ENCODE assay signal across 9 mouse cellular contexts in the genomic region with DNA sequence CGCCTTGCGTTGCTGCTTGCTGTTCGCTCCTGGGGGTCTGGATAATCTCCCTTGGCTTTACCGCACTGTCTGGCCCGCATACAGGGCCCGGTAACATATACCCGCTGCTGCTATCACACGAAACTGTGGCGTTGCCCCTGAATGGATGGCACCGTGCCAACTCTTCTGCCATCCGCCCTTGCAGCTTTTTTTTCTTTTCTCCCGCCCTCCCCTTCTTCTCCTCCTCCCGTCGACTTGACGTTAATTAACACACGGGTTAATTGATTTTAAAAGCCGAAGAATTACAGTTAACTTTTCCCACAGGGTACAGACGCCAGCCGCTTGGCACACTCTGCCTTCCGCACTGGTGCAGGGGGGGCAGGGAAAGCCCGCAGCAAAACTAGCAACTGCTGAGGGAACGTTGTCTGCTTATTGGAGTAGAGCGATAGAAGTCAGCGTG.
DNase-seq lines count a peak whose midpoint lies in the region; ATAC-seq and TF ChIP-seq lines count a peak whose summit lies in the region.
"Had no signal": no experiment of that assay in that cellular context is flagged by ENCODE, and none has a peak within 500 bp of the region (broad histone marks: within the 10 kb centered on the region; RNA-seq: fewer than 3 reads in every experiment).

No protein-coding gene starts in this region.

- H3K36me3 ChIP-seq in kidney, adult 2 months (ENCODE audit: control insufficient read depth, insufficient read depth, low read length) = no peaks in the 10 kb centered on the region
- H3K36me3 ChIP-seq in hindbrain, embryonic 12.5 days = no peaks in the 10 kb centered on the region
- H3K36me3 ChIP-seq in neural tube, embryonic 13.5 days = no peaks in the 10 kb centered on the region
- H3K36me3 ChIP-seq: embryonic facial prominence, embryonic 12.5 days had no signal

- no peaks in the 10 kb centered on the region for H3K4me1 ChIP-seq in kidney, adult 2 months (ENCODE audit: control insufficient read depth, insufficient read depth, low read length)
- peaks cover 21% of the 10 kb centered on the region; the same call in 1 of the 2 replicates for H3K4me1 ChIP-seq in hindbrain, embryonic 12.5 days
- H3K4me1 ChIP-seq in neural tube, embryonic 13.5 days (replicated peaks) = peaks cover 30% of the 10 kb centered on the region
- H3K4me1 ChIP-seq: embryonic facial prominence, embryonic 12.5 days had no signal

- no peak overlapping the region for H3K27ac ChIP-seq in kidney, adult 2 months (ENCODE audit: insufficient read depth, low read depth, low read length)
- H3K27ac ChIP-seq in hindbrain, embryonic 12.5 days = peak overlapping the region; percentile 84
- peak overlapping the region; percentile 93 for H3K27ac ChIP-seq in neural tube, embryonic 13.5 days (replicated peaks)
- H3K27ac ChIP-seq: embryonic facial prominence, embryonic 12.5 days had no signal

- H3K9ac ChIP-seq in hindbrain, embryonic 12.5 days = peak overlapping the region; percentile 57; the same call in 1 of the 2 replicates
- H3K9ac ChIP-seq in neural tube, embryonic 13.5 days = peak overlapping the region; percentile 83
- H3K9ac ChIP-seq: embryonic facial prominence, embryonic 12.5 days had no signal

- 51% methylated on average over 24 of the region's 24 CpGs for WGBS in kidney, adult 2 months
- WGBS in hindbrain, embryonic 12.5 days = 46% methylated on average over 24 of the region's 24 CpGs
- 37% methylated on average over 24 of the region's 24 CpGs for WGBS in neural tube, embryonic 13.5 days

- peak; percentile 0 for DNase-seq in kidney, adult 2 months
- DNase-seq in kidney, adult 18-20 months = no peak
- DNase-seq in cerebellum, adult 9-11 months = peak; percentile 7
- no peak for DNase-seq in B cell, adult 2 months
- DNase-seq in adrenal gland, postnatal 4 days (ENCODE audit: low spot score in 2 of 2) = no peak
- no peak for DNase-seq in thymus, adult 18-20 months

- H3K27me3 ChIP-seq in kidney, adult 2 months (replicated peaks; ENCODE audit: control insufficient read depth, insufficient read depth, low read length) = no peaks in the 10 kb centered on the region
- no peaks in the 10 kb centered on the region for H3K27me3 ChIP-seq in hindbrain, embryonic 12.5 days
- H3K27me3 ChIP-seq in neural tube, embryonic 13.5 days = no peaks in the 10 kb centered on the region
- H3K27me3 ChIP-seq: embryonic facial prominence, embryonic 12.5 days had no signal

- H3K4me2 ChIP-seq in hindbrain, embryonic 12.5 days (replicated peaks) = peak overlapping the region; percentile 51
- peak overlapping the region; percentile 66 for H3K4me2 ChIP-seq in neural tube, embryonic 13.5 days
- H3K4me2 ChIP-seq: embryonic facial prominence, embryonic 12.5 days had no signal

- no peak overlapping the region for H3K4me3 ChIP-seq in kidney, adult 2 months (ENCODE audit: insufficient read depth, low read depth, low read length)
- peak overlapping the region; percentile 38 for H3K4me3 ChIP-seq in hindbrain, embryonic 12.5 days
- H3K4me3 ChIP-seq in neural tube, embryonic 13.5 days = peak overlapping the region; percentile 52
- H3K4me3 ChIP-seq: embryonic facial prominence, embryonic 12.5 days had no signal

- no peak for TF ChIP-seq CTCF in kidney, adult 2 months (conservative IDR thresholded peaks at IDR 0.05; ENCODE audit: insufficient read depth, insufficient read length, low read depth, low read length)

- ATAC-seq in hindbrain, embryonic 12.5 days (ENCODE audit: low FRiP score) = peak; percentile 91
- ATAC-seq in neural tube, embryonic 13.5 days (ENCODE audit: low read depth) = peak; percentile 93

- peaks cover 7% of the 10 kb centered on the region; the same call in 1 of the 2 replicates for H3K9me3 ChIP-seq in hindbrain, embryonic 12.5 days (replicated peaks)
- no peaks in the 10 kb centered on the region for H3K9me3 ChIP-seq in neural tube, embryonic 13.5 days
- H3K9me3 ChIP-seq: embryonic facial prominence, embryonic 12.5 days had no signal

- TF ChIP-seq POLR2A in kidney, adult 2 months (IDR thresholded peaks at IDR 0.05; ENCODE audit: low read depth, low read length) = no peak

Comparison
In these comparisons a context has a peak if more than half of its experiments do, and no peak if none do; other contexts are left out.
1. DNase-seq: peak in kidney, adult 2 months (single experiment) and cerebellum, adult 9-11 months (single experiment); none in kidney, adult 18-20 months (single experiment), B cell, adult 2 months (0 of 2), adrenal gland, postnatal 4 days (0 of 2) and thymus, adult 18-20 months (0 of 2).